Mouse (Mus musculus): ENCODE measurements at regions not wholly inside any gene's neighbourhood (a gene's known extent, or its start where the extent isn't known, plus 50 kb on each side); places are given as distances from the start of the nearest gene placed in this dataset.
A peak's percentile ranks its signal among the peaks of the same experiment; 100 is the strongest.

DNA sequence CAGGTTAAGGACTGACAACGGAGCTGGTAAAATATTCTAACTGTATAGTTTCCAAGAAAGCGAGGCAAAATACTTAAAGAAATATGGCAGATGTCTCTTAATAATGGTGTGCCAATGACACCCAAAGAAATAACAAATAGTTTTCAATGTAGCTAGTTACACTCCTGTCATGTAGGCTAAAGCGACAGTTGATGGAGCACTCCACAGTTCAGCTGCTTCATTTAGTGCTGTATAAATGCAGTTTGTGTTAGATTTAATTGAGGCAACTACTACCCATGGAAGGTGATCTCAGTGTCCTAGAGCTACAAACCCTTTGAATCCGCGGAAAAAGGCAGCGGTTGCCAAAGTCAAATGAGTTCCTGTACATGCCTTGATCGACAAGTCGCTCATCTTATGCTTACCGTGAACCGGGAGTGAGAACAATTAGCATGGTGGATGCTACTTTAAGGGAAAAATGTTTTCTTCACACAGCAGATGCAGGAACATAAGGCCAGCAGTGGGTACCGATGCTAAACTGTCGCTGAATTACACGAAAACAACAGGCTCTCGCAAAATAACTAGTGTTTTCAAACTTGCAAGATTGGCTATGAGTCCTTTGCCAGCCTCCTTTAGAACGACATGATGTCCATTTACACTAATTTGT, 961.4 kb downstream of the Mat2b start:
- DNase-seq (ENCODE audit: low spot score in 2 of 2) = no peak

DNA sequence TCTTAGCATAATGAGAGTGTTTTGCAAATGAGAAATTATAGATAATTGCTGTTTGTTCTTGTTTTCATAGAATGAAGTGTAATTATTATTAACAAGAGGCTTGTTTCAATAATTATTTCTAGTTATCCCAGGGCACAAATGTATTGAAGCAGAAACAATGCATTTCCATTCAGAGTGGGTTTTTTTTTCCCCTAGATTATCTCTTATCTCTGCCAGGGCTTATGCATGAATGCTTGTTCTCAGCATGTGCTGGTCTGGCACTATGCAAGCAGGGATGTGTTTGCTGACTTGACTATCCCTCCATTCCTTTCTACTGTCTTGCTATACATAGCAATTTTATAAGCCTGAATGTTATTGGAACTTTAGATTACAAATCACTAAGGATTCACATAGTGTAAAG, 971.4 kb downstream of the Mat2b start:
- DNase-seq (ENCODE audit: low spot score in 2 of 2) = no peak

DNA sequence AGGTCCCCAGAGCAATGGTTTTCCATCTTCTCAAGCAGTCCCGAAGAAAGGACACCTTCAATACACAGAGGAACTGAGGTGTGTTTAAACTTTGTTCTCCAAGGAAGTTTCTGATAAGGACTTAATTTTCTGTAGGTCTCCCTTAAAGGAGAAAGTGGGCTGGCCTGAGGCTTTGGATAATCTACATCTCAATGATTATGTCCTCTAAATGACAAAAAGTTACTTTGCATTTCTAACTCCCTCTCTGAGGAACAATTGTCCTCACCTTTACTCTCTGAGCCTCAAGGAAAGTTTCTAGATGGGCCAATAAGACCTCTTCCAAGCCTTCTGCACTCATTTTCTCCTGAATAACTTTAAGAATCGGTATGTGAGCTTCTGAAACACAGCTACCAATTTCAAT, 1016.5 kb downstream of the Mat2b start:
- no peak for DNase-seq (ENCODE audit: low spot score in 2 of 2)

DNA sequence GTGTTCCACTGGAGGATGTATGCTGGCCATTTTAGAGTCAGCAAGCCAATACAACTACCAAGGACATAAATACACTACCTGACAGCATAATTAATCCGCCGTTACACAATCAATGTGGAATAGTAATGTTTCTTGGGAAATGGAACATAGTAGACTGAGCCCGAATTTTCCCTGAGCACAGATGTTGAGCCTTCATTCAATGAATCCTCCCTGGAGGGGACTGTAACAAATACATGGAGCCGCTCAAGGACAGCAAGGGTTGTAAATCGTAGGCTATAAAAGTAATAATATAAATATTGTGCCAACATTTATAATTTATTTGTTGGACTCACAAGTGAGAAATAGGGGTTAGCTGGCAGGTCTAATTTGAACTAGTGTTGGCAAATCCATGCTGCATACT, 1041.4 kb downstream of the Mat2b start:
- no peak for DNase-seq (ENCODE audit: low spot score in 2 of 2)

DNA sequence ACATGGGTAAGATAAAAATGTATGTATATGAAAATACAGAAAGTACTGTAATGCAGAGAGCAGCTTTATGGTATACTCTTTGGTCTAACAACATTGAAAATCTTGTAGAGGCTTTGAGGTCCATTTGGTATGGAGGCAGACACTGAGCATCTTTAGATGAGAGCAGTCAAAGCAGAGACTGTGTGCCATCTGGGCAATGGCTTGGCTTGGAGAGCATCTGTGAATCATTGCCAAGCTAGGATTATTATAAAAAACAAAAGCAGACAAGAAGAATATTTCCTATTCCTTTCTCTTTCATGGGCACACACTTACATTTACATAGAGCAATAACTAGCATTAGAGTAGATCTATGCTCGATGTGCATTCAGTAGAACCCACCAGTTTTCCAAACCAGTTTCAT, 1075.6 kb downstream of the Mat2b start:
- DNase-seq (ENCODE audit: low spot score in 2 of 2) = no peak

DNA sequence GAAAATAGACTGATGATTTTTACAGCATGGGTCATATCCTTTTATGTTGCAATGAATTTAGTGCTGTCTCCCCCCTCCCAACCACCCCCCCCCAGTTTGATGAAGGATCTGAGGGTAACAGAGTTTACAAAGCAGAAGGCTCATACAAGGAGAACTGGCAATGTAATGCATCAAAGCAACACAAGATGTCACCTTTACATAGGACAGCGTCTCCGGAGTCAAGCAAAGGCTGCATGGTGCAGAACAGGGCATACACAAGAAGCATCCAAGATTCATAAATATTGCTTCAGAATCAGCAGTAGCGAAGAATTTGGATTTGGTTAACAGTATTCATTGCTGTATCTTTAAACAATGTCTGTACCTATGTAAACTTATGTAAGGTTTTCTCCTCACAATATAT, 1079.2 kb downstream of the Mat2b start:
- DNase-seq (ENCODE audit: low spot score in 2 of 2) = no peak

DNA sequence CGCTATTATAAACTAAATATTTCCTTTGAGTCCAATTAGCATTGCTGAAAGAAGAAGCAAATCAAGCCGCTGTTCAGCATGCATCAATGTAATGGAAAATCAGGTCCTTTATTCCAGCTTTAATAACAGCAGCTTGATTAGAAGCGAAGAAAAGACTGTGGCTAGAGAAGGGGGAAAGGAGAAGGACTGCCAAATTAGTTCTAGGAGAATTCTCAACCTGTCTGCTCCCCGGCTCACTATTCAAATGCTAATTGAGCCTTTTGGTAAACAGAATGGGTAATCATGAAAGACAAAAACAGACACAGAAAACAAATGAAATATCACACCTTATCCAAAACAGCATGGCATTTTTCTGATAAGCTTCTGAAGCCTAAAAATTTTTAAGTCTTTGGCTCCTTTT, 1098.5 kb downstream of the Mat2b start:
- DNase-seq (ENCODE audit: low spot score in 2 of 2) = no peak

DNA sequence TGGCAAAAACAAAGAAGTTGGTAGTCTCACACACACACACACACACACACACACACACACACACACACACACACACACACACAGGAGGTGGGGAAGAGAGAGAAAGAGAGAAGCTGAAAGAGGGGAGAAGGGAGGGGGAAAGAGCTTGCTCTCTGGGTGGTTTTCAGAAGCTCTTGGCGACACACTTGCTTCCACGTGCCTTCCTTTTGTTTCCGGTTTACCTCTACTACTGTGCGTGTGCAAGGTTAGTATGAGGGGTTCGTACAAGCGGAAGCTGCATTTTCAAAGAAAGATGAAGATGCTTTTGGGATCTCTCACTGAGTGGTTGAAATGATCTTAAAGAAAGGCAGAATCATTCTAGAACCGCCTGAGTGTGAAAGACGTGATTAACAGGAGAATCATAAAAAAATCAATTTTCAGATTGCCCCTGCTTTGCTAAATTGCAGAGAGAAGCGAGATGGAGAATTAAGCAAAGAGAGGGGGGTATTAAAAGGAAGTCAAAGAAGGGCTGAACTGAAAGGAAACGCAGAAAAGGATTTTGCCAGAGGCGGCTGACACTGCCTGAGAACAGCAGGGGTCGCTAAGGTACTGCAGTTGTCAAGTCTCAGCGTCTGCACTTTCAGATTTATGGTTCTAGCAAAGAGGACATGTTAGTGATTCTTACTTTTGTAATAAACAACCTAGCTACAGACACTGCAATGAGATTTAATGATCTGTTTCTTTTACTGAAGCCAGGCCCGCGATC, 1106.2 kb downstream of the Mat2b start:
- DNase-seq (ENCODE audit: low spot score in 2 of 2) = peak; percentile 49 to 71

DNA sequence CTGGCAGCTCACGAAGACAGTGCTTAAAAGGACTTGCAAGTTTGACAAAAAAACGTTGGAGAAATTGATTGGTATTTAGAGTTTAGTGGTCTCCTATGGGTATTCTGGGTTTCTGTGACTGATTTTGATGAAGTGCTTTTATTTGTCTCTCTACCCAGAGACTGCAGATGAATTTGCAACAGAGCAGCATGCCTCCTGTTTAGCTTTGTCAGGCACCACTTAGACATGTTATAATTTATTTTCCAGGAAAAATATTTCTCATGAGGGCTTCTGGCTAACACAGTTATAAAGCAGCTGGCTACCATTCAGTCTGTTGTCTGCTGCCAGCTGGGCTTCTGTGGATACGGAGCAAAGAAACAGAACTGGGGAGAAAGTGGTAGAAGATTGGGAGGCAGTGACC, 1136.7 kb downstream of the Mat2b start:
- DNase-seq (ENCODE audit: low spot score in 2 of 2) = no peak

DNA sequence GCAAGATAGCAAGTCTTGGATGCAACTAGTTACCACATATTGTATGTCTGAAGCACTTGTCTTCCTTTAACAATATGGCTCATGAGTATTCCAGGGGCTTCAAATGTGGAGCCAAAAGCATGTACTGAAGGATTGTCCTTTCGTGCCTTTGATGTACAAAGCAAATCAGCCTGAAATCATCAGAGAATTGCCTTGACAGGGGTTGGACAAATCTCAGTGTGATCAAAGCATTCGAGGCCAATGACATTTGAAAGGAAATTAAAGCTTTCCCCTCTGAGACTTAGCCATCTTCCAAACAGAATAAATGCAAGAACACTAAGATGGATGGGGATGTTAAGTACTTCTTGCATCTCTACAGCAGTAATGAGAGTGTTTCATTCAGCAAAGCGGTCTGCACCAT, 1144.9 kb downstream of the Mat2b start:
- DNase-seq (ENCODE audit: low spot score in 2 of 2) = no peak

DNA sequence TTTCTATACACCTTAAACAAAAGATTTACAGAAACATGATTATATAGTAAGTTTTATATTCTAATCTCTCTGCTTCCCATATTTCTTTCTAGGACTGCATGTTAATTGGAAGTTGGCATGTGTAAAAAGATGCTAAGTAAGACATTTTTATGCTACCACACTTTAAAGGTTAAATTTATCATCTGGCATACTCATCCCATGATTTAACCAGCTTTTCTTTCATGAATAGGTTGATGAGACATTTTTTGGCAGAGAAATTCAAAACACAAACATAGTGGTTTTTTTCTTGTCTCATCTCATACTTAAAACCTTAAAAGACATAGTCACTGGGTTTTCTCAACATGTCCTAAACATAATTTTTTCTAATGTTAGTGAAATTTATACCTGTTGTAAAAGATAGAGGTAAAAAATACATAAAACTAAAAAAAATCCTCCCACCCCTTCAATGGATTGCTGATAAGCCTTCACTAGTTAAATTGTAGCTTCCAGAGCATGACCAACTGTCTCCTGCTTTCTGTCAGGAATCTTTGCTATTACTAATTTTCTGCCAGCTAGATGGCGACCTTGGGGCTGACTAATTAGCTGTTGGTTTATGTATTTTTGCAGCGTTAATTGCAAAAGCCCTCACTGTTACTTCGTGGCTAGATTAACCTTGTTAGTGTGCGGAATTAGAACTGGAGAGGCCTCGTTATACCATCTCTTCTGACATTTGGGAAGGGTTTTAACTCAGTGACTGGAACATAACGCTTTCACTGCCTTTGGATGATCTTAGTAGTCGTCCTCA, 1169.9 kb downstream of the Mat2b start:
- DNase-seq (ENCODE audit: low spot score in 2 of 2) = no peak

DNA sequence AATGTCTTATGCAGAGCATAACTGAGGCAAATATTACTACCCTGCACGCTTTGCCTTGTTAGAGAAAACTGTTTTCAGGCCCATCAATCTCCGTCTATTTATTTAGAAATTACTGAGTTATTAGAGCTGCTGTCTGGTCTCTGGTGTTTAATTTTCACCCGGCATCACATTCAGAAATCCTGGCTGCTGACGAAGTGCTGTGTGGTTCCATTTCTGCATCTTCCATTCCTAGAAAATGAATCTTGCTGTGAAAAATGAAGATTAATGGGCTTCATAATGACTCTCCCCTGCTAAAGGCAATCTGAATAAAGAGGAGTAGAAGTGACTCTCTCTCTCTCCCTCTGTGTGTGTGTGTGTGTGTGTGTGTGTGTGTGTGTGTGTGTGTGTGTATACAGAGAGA, 1199.8 kb downstream of the Mat2b start:
- DNase-seq (ENCODE audit: low spot score in 2 of 2) = no peak

DNA sequence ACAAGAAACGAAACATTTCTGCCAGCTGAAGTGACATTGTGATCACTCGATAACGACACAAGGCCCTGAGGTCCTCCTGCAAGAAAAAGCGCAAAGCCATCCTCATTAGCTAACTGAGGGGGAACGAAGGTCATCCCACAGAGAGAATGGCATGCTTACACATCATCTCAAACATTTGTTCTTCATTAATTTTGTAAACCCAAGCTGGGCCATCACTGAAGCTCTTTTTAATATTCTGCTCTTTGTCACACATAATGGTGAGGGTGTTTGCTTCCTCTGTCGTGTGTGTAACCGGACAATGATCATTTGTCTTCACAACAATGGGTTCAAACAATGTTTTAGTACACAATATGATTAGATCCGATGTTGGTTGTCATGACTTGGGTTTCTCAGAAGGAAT, 1217.9 kb downstream of the Mat2b start:
- DNase-seq (ENCODE audit: low spot score in 2 of 2) = no peak

DNA sequence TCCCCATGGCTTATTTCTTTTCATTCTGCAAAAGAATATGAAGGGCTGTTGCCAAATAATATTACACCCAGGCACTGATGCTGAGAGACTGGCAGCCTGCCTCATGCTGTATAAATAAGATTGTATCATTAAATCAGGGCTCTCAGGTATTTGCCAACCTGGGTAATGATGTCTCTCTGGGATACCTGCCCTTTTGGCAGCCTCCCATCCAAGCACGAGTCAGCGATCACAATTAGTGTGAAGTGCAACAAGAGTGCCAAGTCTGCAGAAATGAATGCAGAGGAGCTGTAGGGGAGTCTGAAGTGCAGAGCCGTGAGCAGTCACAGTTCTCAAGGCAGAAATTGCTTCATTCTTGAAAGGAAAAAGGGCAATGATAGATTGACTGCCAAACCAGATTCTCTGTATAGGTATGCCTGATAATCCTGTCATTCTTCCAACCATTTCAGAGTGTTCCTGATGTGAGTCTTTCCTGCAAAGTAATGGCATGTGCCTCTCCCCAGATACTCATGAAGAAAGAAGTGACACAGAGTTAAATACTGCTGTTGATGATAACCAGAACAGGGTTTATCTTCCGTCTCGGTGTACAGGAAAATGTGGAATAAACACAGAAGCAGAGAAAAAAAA, 1241.6 kb downstream of the Mat2b start:
- DNase-seq (ENCODE audit: low spot score in 2 of 2) = no peak

DNA sequence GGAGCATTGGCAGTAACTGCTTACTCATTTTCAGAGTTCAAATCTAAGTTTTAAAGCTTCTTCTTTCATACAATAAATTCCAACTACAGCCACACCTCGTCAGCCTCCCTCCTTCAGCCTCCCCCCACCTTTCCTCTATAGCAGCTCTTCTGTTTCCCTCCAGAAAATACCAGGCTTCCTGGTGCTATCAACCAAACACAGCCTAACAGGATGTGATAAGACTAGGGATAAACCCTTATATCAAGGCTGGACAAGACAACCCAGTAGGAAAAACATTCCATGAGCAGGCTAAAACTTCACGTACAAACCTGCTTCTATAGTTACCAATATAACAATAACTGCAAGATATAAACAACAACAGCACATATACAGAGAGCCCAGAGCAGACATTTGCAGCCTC, 1248.6 kb downstream of the Mat2b start:
- no peak for DNase-seq (ENCODE audit: low spot score in 2 of 2)

DNA sequence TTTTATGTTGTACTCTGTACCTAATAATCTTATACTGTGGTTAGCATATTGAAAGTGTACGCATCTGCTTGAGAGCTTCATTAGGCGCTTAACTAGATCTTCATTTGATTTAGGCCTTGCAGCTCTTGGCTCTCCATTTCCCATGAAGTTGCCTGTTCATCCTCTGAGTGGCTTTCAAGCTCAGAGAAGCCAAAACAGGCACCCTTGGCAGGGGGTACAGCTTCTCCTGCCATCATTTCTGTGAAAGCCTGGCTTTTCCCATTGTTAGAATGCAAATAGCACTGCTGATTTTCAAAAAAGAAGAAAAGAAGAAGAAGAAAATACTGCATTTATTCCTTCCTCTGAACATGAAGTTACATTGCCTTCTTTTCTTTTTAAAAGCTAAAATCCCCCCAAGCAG, 1283.3 kb downstream of the Mat2b start:
- DNase-seq (ENCODE audit: low spot score in 2 of 2) = no peak

DNA sequence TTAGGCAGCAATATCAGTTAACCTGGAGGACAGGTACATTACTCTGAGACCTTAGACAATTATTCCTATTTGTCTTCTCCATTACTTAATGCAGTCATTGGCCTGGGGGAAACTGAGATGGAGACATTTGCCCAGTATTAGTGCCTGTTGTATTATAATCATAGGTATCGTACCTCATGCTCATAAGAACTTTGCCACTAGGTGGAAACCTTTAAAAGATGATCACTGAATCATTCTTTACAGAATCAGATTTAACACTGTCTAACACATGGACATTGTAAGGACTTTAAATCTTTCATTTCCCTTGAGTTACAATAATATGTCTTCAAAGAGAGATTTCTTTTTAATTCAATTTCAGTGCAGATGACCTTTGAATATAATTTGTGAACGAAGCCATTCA, 1283.8 kb downstream of the Mat2b start:
- no peak for DNase-seq (ENCODE audit: low spot score in 2 of 2)

DNA sequence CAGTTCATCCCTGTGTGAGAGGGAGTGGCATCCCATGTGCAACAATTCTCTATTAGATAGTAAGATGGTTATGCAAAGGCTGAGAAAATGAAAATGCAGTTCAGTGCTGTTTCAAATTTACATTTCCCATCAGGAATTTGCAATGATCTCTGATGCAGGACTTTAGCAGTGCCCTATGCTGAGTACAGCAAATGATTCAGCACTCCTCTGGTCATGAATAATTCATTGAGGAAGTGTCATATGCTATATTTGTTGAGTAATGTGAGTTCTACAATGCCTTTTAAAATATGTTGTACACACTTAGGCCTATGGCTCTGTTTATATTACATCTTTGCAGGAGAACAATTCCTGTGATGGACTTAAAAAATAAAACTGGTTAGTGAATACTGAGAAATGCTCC, 1330.2 kb downstream of the Mat2b start:
- DNase-seq (ENCODE audit: low spot score in 2 of 2) = no peak

DNA sequence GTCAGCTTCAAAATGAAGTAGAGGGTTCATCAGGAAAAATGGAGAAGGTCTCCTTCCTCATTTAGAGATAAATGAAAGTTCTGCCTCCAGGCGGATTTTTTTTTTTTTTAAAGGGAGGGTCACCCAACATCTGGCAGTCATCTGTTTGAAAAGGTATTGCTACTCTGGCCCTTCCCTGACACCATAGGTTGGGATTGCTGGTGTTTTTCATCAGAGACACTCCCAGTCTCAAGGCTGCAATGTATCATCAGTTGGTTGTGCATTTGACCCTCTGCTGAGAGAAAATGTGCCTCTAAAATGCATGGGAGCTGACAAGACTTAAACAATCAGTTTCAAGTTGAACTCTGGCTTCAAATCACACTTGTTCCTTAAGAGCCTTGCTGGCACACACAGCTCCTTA, 1344.4 kb downstream of the Mat2b start:
- DNase-seq (ENCODE audit: low spot score in 2 of 2) = no peak

Data from frontal cortex, postnatal 14 days (tissue).